Mouse (Mus musculus) embryonic fibroblast, embryonic 13.5 days (primary cell): ENCODE results near the gene Rap1b. TPM values are rescaled to one million over a fixed set of nuclear protein-coding genes. Genes with fewer than 3 reads are reported as not detected.
A peak's percentile ranks its signal among the peaks of the same experiment; 100 is the strongest.

Source experiments
- H3K27ac ChIP-seq: 2 replicates; pipeline ENCODE4 v1.5.1; 2012; ENCODE audit warnings: low read length, control low read depth, inconsistent platforms; ENCODE audit not compliant: insufficient read depth
- H3K4me1 ChIP-seq: 2 replicates; pipeline ENCODE4 v1.6.1; 2011; ENCODE audit warnings: low read length; ENCODE audit not compliant: control insufficient read depth, insufficient read depth
- H3K4me3 ChIP-seq: 2 replicates; pipeline ENCODE4 v1.5.1; 2011; ENCODE audit warnings: mild to moderate bottlenecking, control low read depth, low read length; ENCODE audit not compliant: insufficient read depth
- CTCF ChIP-seq: IDR thresholded peaks from 2 replicates; pipeline ENCODE4 v1.5.1; 2011; ENCODE audit warnings: mild to moderate bottlenecking, control low read depth, low read length, moderate library complexity, borderline replicate concordance; ENCODE audit not compliant: insufficient read depth
- POLR2A ChIP-seq: IDR thresholded peaks from 2 replicates; pipeline ENCODE4 v1.6.1; 2011; ENCODE audit warnings: low read depth, mild to moderate bottlenecking, control low read depth, low read length, moderate library complexity
- polyA plus RNA-seq: library from polyadenylated mRNA; stranded (reverse); fragments of >200 nt; gene quantifications from 2 replicates; pipeline ENCODE4 v1.2.4, GENCODE M21; 2011; ENCODE audit warnings: low read depth; ENCODE audit not compliant: missing spikeins, insufficient read length

Gene Rap1b
- polyA plus RNA-seq, 1 experiment = 209 TPM

DNA sequence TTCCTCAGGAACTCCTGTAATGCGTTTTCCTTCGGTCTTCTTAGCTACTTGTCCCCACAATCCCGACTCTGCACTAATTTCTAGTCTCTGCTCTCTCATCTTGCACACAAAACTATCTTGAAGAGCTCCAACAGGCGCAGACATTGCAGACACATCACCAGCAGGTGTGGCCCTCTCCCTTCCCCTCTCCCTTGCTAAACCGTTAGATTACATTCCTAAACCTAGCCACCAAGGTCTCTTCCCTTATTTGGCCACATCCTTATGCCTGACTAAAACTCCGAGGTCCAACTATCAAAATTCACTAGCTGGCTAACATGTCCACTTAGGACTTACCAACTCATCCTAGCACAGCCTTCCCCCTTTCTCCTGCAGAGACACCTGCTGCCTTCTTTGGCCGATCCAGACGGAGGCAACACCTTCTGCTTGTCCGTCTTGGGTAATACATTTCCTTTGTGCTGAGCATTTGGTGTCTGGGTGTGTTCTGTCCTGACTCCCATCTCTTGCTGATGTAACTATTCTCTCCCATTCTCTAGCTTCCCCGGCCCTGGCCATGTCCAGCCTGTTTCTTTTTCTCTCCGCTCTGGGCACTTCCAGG is 52.3 kb downstream of the Rap1b start:
- no peak overlapping the region for H3K4me3 ChIP-seq
- H3K27ac ChIP-seq = peak overlapping the region; percentile 71
- TF ChIP-seq POLR2A = no peak; the same call in 1 of the 2 replicates
- peaks cover 10% of the 10 kb centered on the region for H3K4me1 ChIP-seq

DNA sequence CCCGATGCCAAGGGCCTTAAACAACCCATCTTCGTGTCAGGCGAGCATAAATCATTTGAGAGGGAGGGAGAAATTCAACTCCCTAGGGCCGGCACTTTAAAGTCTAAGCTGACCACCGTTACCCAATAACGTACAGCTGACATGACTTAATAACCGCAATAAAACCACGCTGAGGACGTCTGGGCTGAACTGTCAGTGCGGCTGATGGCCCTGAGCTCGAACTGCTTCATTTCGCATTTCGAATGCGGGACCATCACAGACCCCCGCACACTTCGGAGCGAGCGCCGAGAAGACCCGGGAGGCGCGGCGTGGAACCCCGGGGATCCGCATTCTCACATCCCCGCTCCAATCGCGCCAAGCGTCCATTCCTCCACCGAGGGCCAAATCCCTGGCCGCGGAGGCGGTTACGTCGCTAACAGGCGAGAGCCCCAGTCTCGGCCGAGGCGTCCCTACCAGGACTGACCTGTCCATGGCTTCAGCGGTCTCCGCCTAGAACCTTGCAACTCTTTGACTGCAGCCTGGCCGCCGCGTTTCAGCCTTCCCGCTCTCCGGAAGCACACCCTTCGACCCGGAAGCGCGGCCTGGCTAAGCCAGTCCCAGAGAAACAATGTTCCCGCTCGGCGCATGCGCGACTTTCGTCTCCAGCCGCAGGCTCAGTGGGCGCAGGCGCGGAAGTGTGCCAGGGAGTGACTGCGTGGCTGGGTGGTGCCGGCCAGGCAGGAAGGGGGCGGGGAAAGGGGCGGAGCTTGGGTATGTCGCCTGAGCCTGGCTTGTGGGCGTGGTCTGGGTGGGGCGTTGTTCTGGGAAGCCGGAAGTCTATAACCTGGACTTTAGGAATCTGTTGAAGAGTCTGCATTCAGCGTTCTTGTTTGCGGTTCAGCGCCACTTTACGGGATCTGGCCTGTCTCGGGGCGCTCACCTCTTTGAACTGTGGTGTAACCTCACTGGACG is 53.4 kb downstream of the Rap1b start, which contains the start of gene Nup107:
Gene Nup107, minus strand, starts transcription at position 565 of the 951 bp plus-strand sequence.
- peaks cover 10% of the 10 kb centered on the region for H3K4me1 ChIP-seq
- TF ChIP-seq POLR2A = peak; percentile 83
- no peak for TF ChIP-seq CTCF

DNA sequence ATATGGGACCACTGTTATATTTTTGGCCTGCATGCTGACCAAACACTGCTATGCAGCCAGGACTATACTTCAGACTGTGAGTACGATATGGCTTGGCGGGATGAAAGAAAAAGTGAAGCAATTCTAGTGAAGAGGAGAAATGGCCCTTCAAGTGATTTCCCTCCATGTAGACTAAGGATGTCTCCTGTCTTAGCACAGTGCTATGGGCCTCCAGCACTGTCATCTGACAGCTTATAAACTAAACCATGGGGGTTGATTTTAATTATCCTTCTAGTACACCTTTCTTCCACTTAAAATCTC is 54.7 kb downstream of the Rap1b start:
- Histone ChIP-seq H3K4me1 (peaks cover 10% of the 10 kb centered on the region), H3K27ac (no peak overlapping the region), H3K4me3 (peak overlapping the region; percentile 84)
- TF ChIP-seq CTCF (no peak), POLR2A (no peak)

More for the DNA sequence above, 53.4 kb downstream of the Rap1b start, which contains the start of gene Nup107:
- Histone ChIP-seq H3K4me3 (peak within 1 kb of the TSS; percentile 84), H3K27ac (peak within 1 kb of the TSS; percentile 71)

DNA sequence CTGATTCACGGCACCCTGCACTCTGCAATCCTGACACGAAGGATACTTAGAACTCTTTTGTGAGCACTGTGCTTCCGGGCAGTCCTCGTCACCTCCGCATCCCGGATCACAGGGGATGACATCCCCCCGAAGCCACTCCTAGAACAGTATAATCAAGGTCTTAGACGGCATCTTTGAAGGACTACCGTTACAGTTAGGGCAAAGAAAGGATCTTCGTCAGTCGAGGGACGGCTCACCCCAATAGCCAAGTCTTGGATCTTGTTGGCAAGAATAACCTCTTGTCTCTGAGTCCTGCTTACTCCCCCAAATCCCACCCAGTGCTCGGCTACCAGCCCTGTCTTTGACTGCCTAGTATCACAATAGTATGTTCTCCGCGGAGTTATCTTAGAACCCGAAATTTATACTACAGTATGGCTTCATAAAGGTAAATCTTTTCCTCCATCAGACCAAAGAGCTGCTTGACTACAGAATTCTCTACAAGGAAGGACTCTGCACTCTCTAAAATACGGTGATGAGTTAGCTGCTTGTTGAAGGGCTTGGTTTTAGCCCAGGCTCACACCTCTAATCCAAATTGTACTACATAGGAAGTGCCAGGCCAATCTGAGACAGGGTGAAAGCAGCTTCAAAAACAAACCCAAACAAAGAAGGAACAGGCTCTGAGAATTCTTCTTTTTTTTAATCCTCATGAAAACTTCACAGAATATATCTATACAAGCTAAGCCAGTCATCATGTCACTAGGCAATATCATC is 55.2 kb downstream of the Rap1b start:
- Histone ChIP-seq H3K27ac (no peak overlapping the region), H3K4me3 (peak overlapping the region; percentile 84), H3K4me1 (peaks cover 10% of the 10 kb centered on the region)
- TF ChIP-seq POLR2A = no peak
- TF ChIP-seq CTCF = no peak

DNA sequence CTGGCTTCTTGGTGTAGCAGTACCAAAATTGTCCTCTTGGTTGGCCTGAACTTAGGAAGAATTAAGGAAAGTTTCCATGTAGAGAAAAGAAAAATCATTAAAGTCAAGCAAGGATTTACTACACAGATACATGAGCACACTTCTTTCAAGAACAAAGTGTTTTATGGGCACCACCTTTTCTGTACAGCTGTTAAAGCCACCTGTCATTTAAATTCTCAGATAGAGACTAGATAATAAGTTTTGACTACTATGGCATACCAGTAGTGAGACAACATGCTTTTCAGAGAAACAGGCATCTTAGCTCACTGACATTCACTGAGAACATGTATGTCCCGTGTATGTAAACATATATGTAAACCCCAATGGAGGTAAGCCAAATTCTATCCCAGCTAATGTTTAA is 55.8 kb downstream of the Rap1b start:
- Histone ChIP-seq H3K4me3 (no peak overlapping the region), H3K4me1 (peaks cover 10% of the 10 kb centered on the region), H3K27ac (no peak overlapping the region)
- TF ChIP-seq POLR2A (no peak), CTCF (no peak)

DNA sequence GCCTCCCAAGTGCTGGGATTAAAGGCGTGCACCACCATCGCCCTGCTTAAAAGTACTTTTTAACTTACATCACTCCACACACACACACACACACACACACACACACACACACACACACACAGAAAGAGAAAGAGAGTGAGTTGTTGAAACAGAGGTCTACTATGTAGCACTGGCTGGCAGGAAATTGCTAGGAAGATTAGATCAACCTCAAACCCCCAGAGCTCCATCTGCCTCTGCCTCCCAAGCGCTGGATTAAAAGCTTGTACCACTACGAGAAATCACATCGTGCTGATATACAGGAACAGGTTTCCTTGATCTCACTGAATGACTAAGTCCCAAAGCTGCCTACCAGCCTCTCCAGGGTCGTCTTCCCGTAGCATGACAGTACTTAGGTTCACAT is 61.2 kb downstream of the Rap1b start:
- H3K4me3 ChIP-seq = no peak overlapping the region
- TF ChIP-seq CTCF (no peak), POLR2A (no peak)
- H3K4me1 ChIP-seq = no peaks in the 10 kb centered on the region
- no peak overlapping the region for H3K27ac ChIP-seq

DNA sequence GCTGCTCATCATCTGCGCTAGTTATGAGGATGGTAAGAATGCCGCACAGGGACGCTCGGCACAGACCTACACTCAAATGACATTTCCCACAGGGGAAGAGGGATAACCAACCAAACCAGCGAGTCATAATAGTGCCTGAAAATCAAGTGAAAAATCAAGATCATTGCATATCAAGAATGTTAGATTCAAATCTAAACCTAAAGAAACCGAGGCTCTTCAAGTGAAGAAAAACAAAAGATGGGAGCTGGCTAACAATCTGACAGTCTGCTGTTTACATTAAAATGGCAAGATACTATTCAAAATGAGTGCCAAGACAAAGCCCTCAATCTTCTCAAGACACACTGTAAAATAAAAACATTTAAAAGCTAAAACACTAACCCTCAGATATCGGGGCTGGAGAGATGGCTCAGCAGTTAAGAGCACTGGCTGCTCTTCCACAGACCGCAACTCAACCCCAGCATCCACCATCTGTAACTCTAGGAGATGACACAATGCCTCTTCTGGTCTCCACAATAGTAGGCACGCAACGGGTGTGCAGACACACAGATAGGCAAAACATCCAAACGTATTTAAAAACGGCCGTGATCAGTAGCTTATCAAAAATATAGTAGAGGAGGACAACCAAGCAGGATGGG is 61.9 kb downstream of the Rap1b start:
- Histone ChIP-seq H3K27ac (no peak overlapping the region), H3K4me1 (no peaks in the 10 kb centered on the region), H3K4me3 (no peak overlapping the region)
- TF ChIP-seq CTCF (no peak), POLR2A (no peak)

DNA sequence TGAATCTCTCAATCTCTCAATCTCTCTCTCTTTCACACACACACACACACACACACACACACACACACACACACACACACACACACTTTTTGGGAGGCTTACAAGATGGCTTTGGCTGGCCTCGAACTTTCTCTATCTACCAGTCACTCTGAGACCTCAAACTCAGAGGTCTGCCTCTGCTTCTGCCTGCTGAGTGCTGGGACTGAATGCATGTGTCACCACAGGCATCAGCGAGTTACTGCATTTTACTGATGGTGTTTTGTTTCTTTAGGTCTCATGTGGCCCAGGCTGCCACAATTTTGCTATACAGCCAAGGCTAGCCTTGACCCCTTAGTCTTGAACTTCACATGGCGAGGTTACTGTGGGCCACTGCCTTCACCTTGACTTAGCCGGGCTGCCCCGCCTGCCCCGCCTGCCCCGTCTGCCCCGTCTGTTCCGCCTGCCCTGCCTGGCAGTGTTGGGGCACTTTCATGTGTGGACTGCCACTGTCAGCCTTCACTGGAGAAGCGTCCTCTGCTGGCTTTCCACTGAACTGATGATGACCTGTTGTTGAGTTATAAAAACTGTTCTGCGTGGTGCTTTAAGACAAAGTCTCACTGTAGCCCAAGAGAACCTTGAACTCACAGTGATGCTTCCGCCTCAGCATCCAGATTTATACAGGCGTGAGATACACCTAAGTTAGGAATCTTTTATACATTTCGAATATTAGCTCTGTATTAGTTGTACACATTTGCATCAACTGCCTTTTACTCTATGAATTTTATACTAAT is 63.2 kb downstream of the Rap1b start:
- TF ChIP-seq POLR2A (no peak), CTCF (no peak)
- no peak overlapping the region for H3K27ac ChIP-seq
- H3K4me3 ChIP-seq = no peak overlapping the region
- H3K4me1 ChIP-seq = no peaks in the 10 kb centered on the region

DNA sequence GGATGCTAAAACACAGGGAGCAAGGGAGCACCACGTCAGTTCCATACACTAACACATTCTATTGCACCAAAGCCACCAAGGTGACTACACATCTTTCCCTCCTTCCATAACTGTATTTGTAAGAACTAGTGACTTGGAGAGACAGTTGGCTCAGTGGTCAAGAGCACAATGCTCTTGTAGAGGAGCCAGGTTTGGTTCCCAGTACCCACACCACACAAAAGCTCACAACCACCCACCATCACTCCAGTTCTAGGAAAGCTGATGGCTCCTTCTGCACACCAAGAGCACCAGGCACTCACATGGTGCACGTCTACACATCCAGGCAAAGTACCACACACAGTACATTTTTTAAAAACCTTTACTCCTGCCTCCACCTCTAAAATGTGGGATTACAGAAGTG is 63.8 kb downstream of the Rap1b start:
- no peak for TF ChIP-seq CTCF
- TF ChIP-seq POLR2A = no peak
- no peaks in the 10 kb centered on the region for H3K4me1 ChIP-seq
- H3K4me3 ChIP-seq = no peak overlapping the region
- H3K27ac ChIP-seq = no peak overlapping the region
